Mouse (Mus musculus): ENCODE measurements around the gene Cracr2b. TPM values are rescaled to one million over a fixed set of nuclear protein-coding genes. Genes with fewer than 3 reads are reported as not detected.

Gene Cracr2b
- total RNA-seq, 2 experiments from 2014 or later, result 13.1 to 14.2 TPM

Other genes starting within 250 kb of the Cracr2b start
- gene Lmntd2, start 247.0 kb upstream of the Cracr2b start, total RNA-seq (2021), result 1 to 10 TPM in 1 of 2 experiments, under 1 TPM in 1; 0.82 to 1.0 TPM
- 10 to 100 TPM; 14.7 to 15.1 TPM for gene Rassf7, start 245.2 kb upstream of the Cracr2b start, total RNA-seq (2021)
- 10 to 100 TPM; 77.1 to 91.9 TPM for gene Phrf1, start 232.3 kb upstream of the Cracr2b start, total RNA-seq (2021)
- gene Irf7, start 194.6 kb upstream of the Cracr2b start, total RNA-seq (2021), result 1 to 10 TPM; 7.3 to 7.5 TPM
- gene Cdhr5, start 184.3 kb upstream of the Cracr2b start, total RNA-seq (2021), result 10 to 100 TPM in 1 of 2 experiments, 1 to 10 TPM in 1; 9.4 to 15.5 TPM
- 10 to 100 TPM in 1 of 2 experiments, 1 to 10 TPM in 1; 9.0 to 12.9 TPM for gene Sct, start 182.0 kb upstream of the Cracr2b start, total RNA-seq (2021)
- gene Drd4, start 169.1 kb upstream of the Cracr2b start, total RNA-seq (2021), result under 1 TPM; 0.34 to 0.36 TPM
- 10 to 100 TPM; 74.1 to 78.8 TPM for gene Deaf1, start 133.4 kb upstream of the Cracr2b start, total RNA-seq (2021)
- 10 to 100 TPM; 34.8 to 36.6 TPM for gene Tmem80, start 133.4 kb upstream of the Cracr2b start, total RNA-seq (2021)
- 10 to 100 TPM in 1 of 2 experiments, 1 to 10 TPM in 1; 3.1 to 15.7 TPM for gene Eps8l2, start 122.2 kb upstream of the Cracr2b start, total RNA-seq (2021)
- 100 to 1,000 TPM; 251 to 277 TPM for gene Taldo1, start 68.9 kb upstream of the Cracr2b start, total RNA-seq (2021)
- gene Gatd1, start 47.0 kb upstream of the Cracr2b start, total RNA-seq (2021), result 10 to 100 TPM; 44.9 to 50.6 TPM
- gene Cend1, start 31.6 kb upstream of the Cracr2b start, total RNA-seq (2021), result 1 to 10 TPM; 2.7 to 4.8 TPM
- gene Slc25a22, start 23.2 kb upstream of the Cracr2b start, total RNA-seq (2021), result 10 to 100 TPM; 46.9 to 60.3 TPM
- 10 to 100 TPM in 1 of 2 experiments, 1 to 10 TPM in 1; 8.4 to 12.6 TPM for gene Pidd1, start 17.1 kb upstream of the Cracr2b start, total RNA-seq (2021)
- gene Rplp2, start 13.7 kb upstream of the Cracr2b start, total RNA-seq (2021), result 1,000 to 10,000 TPM; 1,329 to 1,362 TPM
- 100 to 1,000 TPM; 173 to 205 TPM for gene Pnpla2, start 5.9 kb upstream of the Cracr2b start, total RNA-seq (2021)
- 100 to 1,000 TPM; 209 to 215 TPM for gene Cd151, start 6.3 kb downstream of the Cracr2b start, total RNA-seq (2021)
- gene Polr2l, start 14.0 kb downstream of the Cracr2b start, total RNA-seq (2021), result 10 to 100 TPM; 57.7 to 61.2 TPM
- gene Tspan4, start 14.1 kb downstream of the Cracr2b start, total RNA-seq (2021), result 10 to 100 TPM; 77.9 to 79.6 TPM
- 10 to 100 TPM; 42.4 to 49.2 TPM for gene Chid1, start 78.8 kb downstream of the Cracr2b start, total RNA-seq (2021)
- 10 to 100 TPM; 75.6 to 81.5 TPM for gene Ap2a2, start 101.1 kb downstream of the Cracr2b start, total RNA-seq (2021)
- gene Muc6, start 194.2 kb downstream of the Cracr2b start, total RNA-seq (2021), result under 1 TPM; 0.08 to 0.14 TPM
- 1 to 10 TPM in 1 of 2 experiments, under 1 TPM in 1; 0.45 to 1.1 TPM for gene Muc2, start 229.2 kb downstream of the Cracr2b start, total RNA-seq (2021)